Mouse (Mus musculus) layer of hippocampus, adult 18-20 months (tissue): ENCODE measurements at regions not wholly inside any gene's neighbourhood (a gene's known extent, or its start where the extent isn't known, plus 50 kb on each side); places are given as distances from the start of the nearest gene placed in this dataset.

ENCODE experiments used
- DNase-seq, 2 experiments: peaks; one replicate each; pipeline ENCODE4 v3.0.0; 2022; ENCODE audit warnings: low spot score in 2 of 2

- DNase-seq: no peak
Observed at GRCm38 (mm10) chr10:37079535-37079934, 59.2 kb downstream of the Marcks start.

- DNase-seq: peak in 1 of 2 experiments; percentile 39
Observed at GRCm38 (mm10) chr10:37078439-37078838, 60.3 kb downstream of the Marcks start.

GRCm38 (mm10) chr10:37077741-37078140, 61.0 kb downstream of the Marcks start:
- no peak for DNase-seq

- DNase-seq: peak; percentile 42 to 90
Observed at GRCm38 (mm10) chr10:37072834-37073233, 65.9 kb downstream of the Marcks start.

GRCm38 (mm10) chr10:37072061-37072460, 66.7 kb downstream of the Marcks start:
- DNase-seq: no peak

- DNase-seq: no peak
Observed at GRCm38 (mm10) chr10:37071420-37071819, 67.3 kb downstream of the Marcks start.
